Mouse (Mus musculus) cerebellum, postnatal 14 days (tissue): ENCODE results near the gene Mid1ip1.

ENCODE experiments used
- DNase-seq, 2 experiments: peaks; one replicate each; pipeline ENCODE4 v3.0.0; 2021; ENCODE audit warnings: mixed read lengths in 2 of 2

The Mid1ip1 gene

DNA sequence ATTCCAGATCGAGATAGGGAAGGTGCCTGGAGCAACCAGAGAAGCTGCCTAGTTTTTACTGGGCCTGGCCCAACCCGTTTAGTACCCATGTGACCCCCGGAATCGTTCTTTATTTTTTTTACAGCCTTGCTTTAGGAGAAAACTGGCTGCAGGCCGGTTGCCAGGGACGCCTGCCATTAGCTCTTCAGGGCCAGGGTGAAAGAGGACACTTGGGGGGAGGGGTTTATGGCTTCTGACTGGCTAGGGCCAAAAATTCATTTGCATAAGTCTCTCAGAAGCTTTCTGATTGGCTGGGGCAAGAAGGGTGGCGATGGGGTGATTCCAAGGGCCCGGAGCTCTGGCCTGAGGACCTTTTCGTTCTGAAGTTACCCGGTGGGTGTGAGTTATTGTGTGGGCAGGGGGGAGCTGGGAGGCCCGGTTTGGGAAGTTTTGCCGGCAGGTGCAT lies at the start of gene Mid1ip1:
TSS of gene Mid1ip1 (plus strand) at position 318 of the 445 bp plus-strand sequence.
- peak; percentile 89 for DNase-seq

DNA sequence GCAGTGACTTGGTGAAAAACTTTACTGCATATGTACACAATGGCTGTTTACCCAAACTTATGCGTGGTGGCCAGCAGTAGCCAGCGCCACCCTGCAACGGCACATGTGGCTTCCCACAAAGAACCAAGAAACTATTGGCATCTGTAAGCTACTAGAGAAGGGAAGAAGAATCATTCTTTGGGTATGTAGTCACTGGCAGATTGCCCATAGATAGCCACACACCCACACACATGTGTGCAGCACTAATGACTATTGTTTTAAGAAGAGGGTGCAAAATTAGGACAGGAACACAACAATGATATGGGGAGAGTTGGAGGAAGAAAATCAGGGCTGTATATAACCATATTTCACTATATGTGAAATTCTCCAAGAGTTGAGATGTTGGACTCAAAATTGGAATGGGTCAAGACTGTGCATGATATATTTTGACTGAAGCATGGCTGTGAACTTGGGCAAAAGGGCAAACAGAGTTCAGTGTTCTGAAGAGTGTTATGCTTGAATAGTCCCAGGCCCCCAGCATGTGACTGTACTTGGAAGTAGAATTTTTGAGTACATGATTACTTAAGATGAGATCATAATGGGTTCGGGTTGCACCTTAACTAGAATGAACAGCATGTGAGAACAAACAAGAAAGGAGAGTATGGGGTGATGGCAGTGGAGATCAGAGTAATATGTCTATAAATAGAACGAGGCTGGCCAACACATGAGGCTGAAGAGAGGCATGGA lies 20.2 kb upstream of the Mid1ip1 start:
- DNase-seq = no peak

DNA sequence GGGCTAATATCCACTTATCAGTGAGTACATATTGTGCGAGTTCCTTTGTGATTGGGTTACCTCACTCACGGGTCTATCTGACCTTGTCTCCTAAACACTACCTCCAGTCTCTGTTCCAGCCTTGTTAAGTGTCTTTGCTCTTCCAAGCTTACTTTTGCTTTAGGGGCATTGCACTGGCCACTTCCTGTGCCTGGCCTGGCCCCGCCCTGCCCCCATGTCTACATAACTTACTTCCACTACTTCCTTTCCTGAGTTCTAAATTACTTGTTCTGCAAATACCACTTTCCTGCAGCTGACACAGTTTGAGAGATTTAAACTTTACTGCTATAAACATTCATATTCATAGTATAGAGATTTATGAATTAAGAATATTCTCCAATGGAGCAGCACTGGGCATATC lies 8.1 kb upstream of the Mid1ip1 start:
- no peak for DNase-seq

DNA sequence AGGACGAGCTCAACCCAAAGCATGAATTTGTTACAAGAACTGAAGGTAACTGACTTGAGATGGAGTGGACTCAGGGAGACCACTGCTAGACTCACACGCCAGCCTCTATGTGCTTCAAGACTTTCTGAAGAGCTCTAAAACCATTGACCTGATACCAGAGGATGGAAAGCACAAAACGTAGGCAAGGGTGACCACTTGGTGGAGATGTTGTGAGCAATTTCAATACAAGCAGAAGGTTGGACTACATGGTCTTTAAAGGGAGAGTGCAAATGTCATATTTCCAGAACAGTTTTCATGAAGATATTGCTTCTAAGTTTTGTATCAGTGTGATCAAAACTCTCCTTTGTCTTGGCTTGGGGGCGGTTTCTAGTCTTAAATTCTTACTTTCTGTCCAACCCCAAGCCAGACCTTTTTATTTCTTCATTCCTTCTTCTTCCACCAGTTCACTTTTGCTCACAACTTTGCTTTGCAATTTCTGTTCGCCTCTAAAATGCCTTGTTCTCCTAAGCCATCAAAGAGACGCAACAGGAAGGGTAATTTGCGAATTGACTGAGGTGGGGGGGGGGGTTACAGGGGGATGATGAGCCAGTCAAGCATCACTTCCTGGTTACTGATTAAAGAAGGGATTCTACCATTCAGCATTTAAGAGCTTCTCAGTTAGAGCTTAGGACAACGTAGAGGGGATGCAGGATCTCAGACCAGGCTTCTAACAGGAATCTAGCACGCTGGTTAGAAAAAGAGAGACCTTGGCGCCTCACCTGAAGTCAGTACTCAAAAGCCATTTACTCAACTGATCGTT lies 775 bp upstream of the Mid1ip1 start:
- DNase-seq = peak; percentile 16 to 22

DNA sequence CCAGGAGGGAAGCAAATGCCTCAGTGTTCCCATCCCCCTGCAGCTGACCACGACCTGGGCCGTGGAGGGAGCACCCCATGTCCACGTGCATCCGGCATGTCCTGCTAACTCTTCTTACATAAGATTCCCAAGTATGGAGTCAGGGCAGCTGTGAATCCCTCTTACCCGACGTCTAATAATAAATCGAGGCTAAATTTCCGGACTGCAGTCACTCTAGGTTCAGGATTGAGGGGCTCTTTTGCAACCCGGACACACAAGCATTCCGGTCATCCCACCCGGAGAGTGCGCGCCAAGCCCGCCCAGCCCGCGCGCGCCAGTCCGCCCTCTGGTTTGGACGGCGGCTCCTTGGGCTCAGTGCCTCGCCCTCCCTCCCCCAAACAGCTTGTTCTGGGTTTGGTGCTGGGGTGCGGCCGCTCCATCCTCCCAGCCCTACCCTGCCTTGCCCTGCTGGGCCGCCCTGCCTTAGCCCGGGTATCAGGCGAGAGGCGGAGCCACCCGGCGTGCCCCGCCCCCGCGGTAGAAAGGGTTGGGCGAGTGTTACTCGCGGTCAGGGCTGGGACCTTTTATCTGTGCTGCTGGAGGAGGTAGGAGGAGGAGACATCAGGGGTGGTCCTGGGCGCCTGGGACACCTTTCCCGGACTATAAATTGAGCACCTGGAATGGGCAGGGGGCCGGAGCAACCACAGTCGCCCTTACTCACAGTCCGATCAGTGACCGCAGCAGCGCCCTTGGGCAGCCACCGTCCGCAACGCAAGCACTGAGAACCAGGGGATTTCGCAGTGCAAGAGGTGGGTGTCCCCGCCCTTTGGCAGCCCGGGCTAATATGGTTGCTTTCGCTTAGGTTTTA lies 2.3 kb downstream of the Mid1ip1 start:
- DNase-seq = peak; percentile 85 to 86

DNA sequence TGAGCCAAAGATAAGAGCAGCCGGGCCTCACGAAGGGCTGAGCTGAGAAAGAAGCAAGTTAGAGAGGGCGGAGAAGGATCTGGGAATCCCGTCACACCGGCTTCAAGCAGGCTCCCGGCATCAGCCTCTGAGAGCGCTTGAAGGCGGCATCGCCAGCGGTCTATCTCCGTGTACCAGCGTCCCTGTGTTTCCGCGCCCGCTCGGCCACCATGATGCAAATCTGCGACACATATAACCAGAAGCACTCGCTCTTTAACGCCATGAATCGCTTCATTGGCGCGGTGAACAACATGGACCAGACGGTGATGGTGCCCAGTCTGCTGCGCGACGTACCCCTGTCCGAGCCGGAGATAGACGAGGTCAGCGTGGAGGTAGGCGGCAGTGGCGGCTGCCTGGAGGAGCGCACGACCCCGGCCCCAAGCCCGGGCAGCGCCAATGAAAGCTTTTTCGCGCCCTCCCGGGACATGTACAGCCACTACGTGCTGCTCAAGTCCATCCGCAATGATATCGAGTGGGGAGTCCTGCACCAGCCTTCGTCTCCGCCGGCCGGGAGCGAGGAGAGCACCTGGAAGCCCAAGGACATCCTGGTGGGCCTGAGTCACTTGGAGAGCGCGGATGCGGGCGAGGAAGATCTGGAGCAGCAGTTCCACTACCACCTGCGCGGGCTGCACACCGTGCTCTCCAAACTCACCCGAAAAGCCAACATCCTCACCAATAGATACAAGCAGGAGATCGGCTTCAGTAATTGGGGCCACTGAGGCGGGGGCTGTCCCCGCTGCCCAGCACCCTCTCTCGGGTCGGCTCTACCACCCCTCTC lies 3.4 kb downstream of the Mid1ip1 start:
- DNase-seq = peak; percentile 46 to 53

DNA sequence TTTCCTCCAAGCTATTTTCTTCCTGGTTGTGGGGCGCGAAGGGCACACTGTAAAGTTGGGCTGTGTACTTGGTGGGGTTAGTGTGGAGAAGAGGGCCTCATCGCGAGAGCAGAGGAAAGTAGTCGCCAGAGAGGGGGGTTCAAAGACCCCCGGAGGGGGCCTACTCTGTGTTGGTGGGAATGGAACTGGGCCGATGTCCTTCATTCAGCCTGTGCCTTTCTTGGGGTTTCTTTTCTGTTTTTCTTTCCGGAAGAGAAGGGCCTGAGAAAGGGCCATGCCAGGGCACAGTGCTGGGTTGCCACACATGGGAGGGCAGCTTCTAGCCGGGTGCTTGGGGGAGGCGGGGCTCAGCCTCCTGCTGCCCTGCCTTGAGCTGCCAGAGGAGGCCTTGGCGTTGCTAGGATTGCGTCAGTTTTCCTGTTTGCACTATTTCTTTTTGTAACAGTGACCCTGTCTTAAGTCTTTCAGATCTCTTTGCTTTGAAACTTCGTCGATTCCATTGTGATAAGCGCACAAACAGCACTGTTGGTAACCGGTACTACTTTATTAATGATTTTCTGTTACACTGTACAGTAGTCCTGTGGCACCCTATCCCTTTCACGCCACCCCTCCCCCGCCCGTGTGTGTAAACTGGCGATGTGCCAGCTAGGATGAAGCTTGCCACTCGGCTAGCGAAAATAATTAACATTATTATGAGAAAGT lies 4.2 kb downstream of the Mid1ip1 start:
- DNase-seq = peak; percentile 59 to 68

DNA sequence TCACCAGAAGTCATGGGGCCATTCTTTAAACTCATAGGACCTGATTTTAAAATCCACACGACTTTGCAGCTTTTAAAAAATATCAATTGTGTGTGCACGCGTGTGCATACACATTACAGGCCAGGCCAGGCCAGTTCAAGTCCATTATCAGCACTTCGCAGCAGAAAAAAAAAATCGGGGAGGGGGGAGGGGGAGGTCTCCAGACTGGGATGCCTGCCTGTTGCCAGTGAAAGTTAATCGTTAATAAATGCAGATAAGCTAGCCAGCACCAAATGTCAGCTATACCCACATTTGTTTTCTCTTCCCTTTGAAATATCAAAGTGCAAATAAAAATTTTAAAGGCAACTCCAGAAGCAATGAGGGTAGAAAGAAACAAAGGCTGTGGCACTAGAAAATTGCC lies 5.6 kb downstream of the Mid1ip1 start:
- no peak for DNase-seq

DNA sequence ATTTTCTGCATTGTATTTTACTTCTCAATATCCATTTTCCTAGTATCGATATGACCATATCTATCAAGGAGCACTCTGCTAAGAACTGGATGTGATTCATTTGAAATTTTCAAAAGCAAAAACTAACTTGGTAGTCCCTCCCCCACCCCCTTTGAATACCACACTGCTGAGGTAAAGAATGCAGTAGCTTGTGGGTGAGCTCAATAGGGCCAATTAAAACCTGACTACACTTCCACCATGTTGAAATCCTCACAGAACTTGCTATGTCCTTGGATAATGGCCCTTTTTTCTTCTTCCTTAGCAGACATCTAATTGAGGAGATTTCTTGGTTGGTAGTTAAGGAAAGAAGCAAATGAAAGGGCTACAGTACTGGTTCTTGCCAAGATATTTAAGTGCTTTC lies 9.8 kb downstream of the Mid1ip1 start:
- no peak for DNase-seq

DNA sequence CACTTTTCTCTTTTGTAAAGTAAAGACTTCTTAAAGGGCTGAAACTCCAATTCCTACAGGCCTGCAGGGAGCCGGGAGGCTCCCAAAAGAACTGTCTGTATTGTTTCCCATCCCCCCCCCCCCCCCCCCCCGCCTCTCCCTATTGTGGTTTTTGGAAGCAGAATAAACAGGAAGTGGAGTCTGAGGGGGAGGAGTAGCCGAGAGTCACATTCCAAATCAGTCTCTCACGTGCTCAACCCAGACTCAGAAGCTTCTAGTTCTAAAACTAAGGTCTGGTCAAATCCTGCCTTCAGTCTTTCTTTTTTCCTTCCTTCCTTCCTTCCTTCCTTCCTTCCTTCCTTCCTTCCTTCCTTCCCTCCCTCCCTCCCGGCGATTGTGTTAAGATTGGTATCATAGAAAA lies 14.7 kb downstream of the Mid1ip1 start:
- DNase-seq = no peak

DNA sequence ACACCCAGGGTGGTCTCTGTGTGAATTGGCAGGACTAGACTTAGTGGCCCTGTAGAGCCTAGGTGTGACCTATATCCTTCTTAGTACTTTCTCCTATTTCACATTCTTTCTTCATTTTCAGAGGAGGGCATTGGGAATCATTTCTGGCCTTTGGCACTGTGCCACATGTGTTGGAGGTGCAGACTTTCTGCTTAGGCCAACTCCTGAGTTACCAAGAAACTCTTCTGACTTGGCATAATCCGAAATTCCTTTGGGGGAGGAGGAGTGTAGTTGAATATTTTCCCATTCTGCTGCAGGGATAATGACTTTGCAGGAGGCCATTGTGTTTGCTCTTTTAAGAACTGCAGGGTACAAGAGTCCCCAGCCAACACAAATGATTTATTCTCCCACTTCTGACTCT lies 19.6 kb downstream of the Mid1ip1 start:
- peak in 1 of 2 experiments; percentile 10 for DNase-seq

DNA sequence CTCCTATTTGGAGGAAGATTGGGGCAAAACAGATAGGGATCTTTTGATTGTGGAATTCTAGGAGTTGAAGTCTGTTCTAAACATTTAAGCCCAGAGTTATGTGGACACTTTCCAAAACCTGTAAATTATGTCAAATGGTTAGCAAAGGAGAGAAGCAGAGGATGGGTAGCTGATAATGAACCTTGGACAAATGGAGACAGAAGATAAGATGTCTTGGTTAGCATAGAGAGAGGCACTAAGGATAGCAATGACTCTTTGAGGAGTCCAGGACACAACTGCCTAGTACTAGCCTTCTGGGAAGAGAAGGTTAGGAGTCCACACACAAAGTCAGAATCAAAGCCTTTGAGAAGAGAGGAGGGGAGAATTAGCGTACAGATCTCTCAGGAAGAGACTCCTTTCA lies 20.1 kb downstream of the Mid1ip1 start:
- no peak for DNase-seq

DNA sequence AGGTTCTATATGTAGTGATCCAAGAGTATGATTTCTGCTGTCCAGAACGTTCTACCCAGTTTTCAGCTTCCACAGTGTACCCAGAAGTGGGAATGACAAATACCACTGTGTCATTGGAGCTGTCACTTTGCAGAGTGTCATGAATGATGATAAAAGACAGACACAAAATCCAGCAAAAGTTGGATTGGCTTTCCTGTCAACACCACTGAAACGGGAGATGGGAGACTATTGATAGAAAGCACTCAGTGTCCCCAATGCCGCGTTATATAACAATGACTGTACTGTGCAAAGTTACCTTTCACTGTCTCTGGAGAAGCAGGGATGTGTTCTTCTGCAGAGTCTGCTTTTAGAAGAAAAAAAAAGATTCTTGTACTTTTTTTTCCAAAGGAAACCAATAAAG lies 44.1 kb downstream of the Mid1ip1 start:
- DNase-seq = no peak

DNA sequence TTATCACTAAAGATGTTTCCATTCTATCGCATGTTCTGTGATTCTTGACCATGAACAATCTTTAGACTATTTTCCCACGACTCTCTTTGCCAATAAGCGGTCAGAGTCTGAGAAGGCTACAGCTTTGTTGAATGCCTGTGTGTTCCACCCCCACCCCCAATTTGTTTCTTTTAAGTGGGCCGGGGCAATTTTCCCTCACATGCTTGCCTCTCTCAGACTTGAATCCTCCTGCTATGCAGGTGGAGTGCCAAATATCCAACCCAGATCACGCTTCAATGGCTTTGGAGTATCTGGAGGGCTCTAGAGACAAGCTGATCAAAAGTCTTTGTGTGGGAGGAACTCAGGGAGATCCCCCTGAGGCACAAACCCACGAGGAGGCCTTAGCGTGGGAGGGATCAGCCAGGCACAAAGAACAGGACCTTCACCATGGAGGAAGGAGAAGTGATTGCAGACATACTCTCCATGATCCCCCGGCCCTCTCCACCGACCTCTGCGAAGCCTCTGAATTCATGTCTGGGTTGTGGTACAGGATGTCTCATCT lies 48.7 kb downstream of the Mid1ip1 start:
- peak; percentile 0 to 2 for DNase-seq
